Mouse (Mus musculus) MEL (cell line): ENCODE measurements around the gene Bfar.

Source experiments
- CTCF ChIP-seq, 3 experiments: IDR thresholded peaks in 2 of 3; conservative IDR thresholded peaks in 1 of 3; 2 replicates each; pipeline ENCODE4 v1.5.1; 2011 to 2012; ENCODE audit warnings: low read length in 3 of 3, low read depth in 2 of 3, mild to moderate bottlenecking in 2 of 3, improper control_type of control experiment in 1 of 3, inconsistent platforms in 1 of 3, mixed read lengths in 1 of 3, moderate library complexity in 1 of 3; ENCODE audit not compliant: control insufficient read depth in 1 of 3, insufficient read depth in 1 of 3, poor library complexity in 1 of 3, severe bottlenecking in 1 of 3
- EP300 ChIP-seq, 2 experiments: IDR thresholded peaks; 2 replicates each; pipeline ENCODE4 v1.6.1; 2011; ENCODE audit warnings: improper control_type of control experiment in 2 of 2, low read length in 2 of 2, low read depth in 1 of 2, mild to moderate bottlenecking in 1 of 2
- GATA1 ChIP-seq: IDR thresholded peaks from 2 replicates; pipeline ENCODE4 v1.6.1; 2011; ENCODE audit warnings: low read depth, low read length, improper control_type of control experiment
- MAFK ChIP-seq: IDR thresholded peaks from 2 replicates; pipeline ENCODE4 v1.6.1; 2011; ENCODE audit warnings: low read depth, mild to moderate bottlenecking, low read length, improper control_type of control experiment, borderline replicate concordance
- MAX ChIP-seq: IDR thresholded peaks from 2 replicates; pipeline ENCODE4 v1.6.1; 2011; ENCODE audit warnings: low read length, improper control_type of control experiment
- MXI1 ChIP-seq: IDR thresholded peaks from 2 replicates; pipeline ENCODE4 v1.6.1; 2011; ENCODE audit warnings: mild to moderate bottlenecking, low read depth, low read length, improper control_type of control experiment
- POLR2A ChIP-seq, 2 experiments: IDR thresholded peaks; 2 replicates each; pipeline ENCODE4 v1.6.1; 2011 to 2012; ENCODE audit warnings: low read length in 2 of 2, mild to moderate bottlenecking in 2 of 2, control low read depth in 1 of 2, improper control_type of control experiment in 1 of 2, low read depth in 1 of 2, moderate library complexity in 1 of 2; ENCODE audit not compliant: control insufficient read depth in 1 of 2, insufficient read depth in 1 of 2, poor library complexity in 1 of 2
- RAD21 ChIP-seq: IDR thresholded peaks from 2 replicates; pipeline ENCODE4 v1.6.1; 2011; ENCODE audit warnings: mild to moderate bottlenecking, low read depth, low read length, improper control_type of control experiment
- TAL1 ChIP-seq: IDR thresholded peaks from 2 replicates; pipeline ENCODE4 v1.6.1; 2012; ENCODE audit warnings: mild to moderate bottlenecking, inconsistent platforms, low read length, moderate library complexity, mixed read lengths
- TBP ChIP-seq: IDR thresholded peaks from 2 replicates; pipeline ENCODE4 v1.8.0; 2011; ENCODE audit warnings: low read depth, low read length, improper control_type of control experiment
- ZC3H11A ChIP-seq: IDR thresholded peaks from 2 replicates; pipeline ENCODE4 v1.6.1; 2012; ENCODE audit warnings: low read depth, mild to moderate bottlenecking, inconsistent platforms, low read length, improper control_type of control experiment

GRCm38 (mm10) chr16:13750626-13751025 is 79.0 kb downstream of the Bfar start:
- TF ChIP-seq POLR2A (IDR thresholded peaks at IDR 0.05; ENCODE audit: control insufficient read depth in 1 of 2, insufficient read depth in 1 of 2, low read depth in 1 of 2, low read length in 2 of 2, poor library complexity in 1 of 2) (no peak), RAD21 (no peak), CTCF (IDR thresholded peaks at IDR 0.05 in 2 of 3, conservative IDR thresholded peaks at IDR 0.05 in 1 of 3; ENCODE audit: control insufficient read depth in 1 of 3, insufficient read depth in 1 of 3, low read depth in 2 of 3, low read length in 3 of 3, poor library complexity in 1 of 3, severe bottlenecking in 1 of 3) (no peak), MAFK (no peak), TAL1 (no peak), GATA1 (no peak), TBP (no peak), EP300 (IDR thresholded peaks at IDR 0.05; ENCODE audit: low read depth in 1 of 2, low read length in 2 of 2) (no peak), MXI1 (no peak), MAX (no peak), ZC3H11A (no peak)
